Mouse (Mus musculus): ENCODE results near the gene Lyl1.

The Lyl1 gene

DNA sequence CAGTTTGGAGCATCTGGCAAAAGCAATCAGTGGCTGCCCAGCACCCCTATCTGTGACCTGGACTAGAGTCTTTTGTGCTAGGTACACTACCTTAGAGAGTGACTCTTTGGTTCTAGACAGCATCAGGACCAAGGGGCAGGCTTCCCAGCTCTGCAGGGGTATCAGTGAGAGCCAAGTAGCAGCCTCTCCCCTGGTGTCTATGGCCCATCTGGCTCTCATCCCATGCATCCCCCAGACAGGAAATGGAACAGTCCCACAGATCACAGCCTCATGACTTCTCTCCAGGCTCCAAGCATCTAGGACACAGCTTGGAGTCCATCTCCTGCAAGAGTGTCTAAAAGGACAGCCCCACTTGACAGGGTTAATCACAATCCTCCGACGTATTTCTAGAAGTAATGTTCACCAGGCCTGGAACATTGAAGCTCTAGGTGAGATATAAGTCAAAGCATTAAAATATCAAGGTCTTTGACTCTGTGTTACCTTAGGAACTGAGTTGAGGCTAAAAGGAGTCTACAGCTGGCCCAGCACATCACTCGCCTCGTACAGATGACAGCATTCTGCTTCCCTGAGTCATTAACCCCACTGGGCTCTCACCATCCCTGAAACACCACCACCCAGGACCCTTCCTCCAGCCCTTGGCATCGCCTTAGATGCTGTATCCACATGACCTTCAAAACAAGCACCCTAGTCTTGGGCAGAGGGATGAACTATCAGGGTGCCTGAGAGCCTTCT is 17.9 kb downstream of the Lyl1 start:
- DNase-seq (ENCODE audit: low read depth in 1 of 2, low spot score in 2 of 2): no peak

DNA sequence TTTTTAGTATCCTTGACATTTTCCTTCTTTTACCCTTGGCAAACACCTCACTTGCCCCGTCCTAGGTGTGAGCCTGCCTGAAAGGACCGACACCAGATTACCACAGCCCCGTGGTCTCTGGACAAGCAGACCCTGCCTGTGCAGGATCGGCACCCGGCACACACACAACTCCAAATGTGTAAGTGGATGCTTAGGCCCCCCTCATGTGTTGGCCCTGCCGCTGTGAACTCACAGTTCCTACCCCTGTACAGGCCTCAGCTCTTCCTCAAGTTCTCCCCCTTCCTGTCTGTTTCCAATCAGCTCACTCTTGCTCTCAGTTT is 21.2 kb downstream of the Lyl1 start:
- DNase-seq (ENCODE audit: low read depth in 1 of 2, low spot score in 2 of 2): no peak

DNA sequence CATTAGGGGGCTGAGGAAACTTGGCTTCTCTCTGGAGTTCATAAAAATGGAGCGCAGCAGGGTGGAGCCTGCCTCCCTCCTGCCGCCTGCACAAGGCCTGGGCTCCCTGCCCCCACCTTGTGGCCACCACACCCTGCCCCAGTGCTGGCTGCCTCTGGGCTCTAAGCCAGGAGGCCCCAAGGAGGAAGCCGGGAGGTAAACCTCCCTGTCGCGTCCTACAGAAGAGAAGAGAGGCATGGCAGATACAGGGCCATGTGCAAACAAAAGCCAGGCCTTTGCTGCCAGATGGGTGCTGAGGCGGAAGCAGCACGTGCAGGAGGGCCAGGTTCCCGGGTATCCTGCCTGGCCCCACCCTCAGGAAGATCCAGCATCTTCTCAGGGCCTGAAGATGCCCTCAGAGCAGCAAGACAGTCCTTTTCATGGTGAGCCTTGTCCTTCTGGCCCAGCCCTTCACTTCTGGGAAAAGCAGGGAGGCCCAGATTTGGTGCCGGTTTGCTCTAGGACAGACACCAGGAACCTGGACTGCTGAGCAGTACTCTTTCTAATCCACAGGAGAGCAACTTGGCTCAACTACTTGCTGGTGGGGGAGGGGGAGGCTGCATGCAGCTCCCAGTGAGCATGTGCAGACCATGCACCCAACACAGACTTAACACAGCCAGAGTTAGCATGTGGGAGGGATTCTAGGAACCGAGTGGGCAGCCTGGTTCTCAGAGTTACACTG is 21.8 kb downstream of the Lyl1 start, which contains the start of gene G430095P16Rik:
Gene G430095P16Rik, plus strand, starts transcription at position 158 of the 721 bp plus-strand sequence.
- DNase-seq (ENCODE audit: low read depth in 1 of 2, low spot score in 2 of 2): peak in 1 of 2 experiments; percentile 66

DNA sequence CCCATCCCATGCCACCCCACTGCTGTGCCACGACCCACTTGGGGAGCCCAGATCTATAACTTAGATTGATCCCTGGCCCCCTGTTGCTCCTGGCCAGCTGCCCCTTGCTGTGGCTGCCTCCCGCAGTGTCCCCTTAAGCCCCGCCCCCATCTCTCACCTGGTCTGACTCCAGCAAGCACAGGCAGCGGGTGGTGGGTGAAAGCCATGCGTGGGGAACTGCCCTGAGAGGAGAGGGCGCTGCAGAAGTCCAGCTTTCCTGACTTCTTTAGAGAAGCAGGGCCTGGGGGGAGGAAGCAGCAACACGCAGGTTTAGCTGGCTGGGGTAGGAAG is 22.3 kb downstream of the Lyl1 start:
- no peak for DNase-seq (ENCODE audit: low read depth in 1 of 2, low spot score in 2 of 2)

DNA sequence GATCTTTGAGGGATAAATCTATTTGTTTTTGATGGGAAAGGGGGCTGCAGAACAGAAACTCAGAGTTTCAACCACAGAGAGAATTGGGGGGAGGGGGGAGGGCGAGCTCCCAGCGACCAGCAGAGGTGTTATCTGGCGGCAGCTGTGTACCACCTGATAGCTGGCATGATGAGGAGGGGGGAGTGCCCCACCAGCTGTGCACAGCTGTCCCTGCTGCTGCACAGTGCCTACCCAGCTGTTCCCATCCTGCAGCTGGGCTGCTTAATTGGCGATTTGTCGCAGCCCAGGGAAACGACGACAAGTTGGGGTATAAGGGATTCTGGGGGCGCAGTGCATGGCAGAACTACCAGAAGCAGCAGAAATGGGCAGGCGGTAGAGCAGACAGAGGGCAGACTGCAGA is 23.4 kb downstream of the Lyl1 start:
- DNase-seq (ENCODE audit: low read depth in 1 of 2, low spot score in 2 of 2): no peak

DNA sequence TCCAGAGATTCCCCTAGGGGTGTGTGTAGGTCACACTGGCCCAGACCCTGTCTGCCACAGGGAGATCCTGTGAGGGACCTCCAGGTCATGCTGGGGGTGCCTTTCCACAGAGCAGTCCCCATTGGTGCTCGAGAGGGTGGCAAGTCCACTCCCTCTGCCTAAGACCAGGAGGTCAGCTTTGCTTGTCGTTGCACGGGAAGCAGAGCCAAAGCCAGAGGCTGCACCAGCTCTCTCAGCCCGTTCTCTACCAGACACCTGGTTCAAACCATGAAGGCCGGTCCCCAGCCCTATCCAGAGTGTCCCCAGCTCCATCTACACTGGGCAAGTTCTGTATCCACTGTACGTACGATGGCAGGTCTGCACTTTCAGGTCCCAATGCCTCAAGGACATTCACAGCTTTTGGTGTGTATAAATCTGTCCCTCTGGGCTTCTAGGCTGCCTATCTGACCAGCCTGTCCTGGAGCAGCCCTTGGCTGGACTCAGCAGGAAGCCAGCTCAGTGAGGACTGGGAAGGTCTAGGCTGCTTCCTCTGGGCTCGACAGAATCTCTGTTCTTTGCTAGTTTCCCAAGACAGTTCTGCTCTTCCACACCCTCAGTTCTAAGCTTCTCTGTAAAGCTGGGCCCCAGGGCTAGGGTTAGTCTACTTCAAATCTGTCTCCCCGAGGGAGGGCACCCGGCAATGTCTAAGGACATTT is 24.1 kb downstream of the Lyl1 start:
- DNase-seq (ENCODE audit: low read depth in 1 of 2, low spot score in 2 of 2): no peak

DNA sequence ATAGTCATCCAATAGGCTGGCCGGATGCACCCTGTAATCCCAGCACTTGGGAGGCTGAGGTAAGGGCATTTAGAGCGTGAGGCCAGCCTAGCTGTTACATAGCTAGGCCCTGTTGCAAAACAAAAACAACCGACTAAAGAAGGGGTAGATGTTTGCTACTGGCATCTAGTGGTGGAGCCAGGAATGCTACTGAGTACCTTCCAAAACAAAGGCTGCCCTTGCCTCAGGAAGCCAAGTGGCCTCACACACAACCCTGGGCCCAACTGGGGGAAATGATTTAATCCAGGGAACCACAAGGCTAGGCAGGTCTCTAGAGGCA is 24.6 kb downstream of the Lyl1 start:
- DNase-seq (ENCODE audit: low read depth in 1 of 2, low spot score in 2 of 2): peak in 1 of 2 experiments; percentile 26

DNA sequence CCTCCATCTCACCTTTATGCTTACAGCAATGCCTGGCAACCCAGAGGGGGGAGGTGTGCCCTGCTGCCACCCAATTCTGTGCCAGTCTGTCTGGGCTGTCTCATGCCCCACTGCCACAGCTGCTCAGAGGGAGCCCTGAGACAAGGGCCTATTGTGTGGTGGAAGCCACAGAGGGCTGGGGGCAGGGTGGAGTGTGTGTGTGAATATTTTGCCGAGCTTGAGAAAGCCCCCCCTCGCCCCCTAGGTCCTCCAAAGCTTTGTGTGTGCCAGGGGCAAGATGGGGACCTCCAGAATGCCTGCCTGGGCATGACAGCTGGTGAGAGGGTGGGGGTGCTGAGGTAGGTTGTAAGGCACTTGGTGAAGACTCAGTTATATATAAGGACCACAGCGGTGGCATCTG is 27.2 kb downstream of the Lyl1 start:
- no peak for DNase-seq (ENCODE audit: low read depth in 1 of 2, low spot score in 2 of 2)

DNA sequence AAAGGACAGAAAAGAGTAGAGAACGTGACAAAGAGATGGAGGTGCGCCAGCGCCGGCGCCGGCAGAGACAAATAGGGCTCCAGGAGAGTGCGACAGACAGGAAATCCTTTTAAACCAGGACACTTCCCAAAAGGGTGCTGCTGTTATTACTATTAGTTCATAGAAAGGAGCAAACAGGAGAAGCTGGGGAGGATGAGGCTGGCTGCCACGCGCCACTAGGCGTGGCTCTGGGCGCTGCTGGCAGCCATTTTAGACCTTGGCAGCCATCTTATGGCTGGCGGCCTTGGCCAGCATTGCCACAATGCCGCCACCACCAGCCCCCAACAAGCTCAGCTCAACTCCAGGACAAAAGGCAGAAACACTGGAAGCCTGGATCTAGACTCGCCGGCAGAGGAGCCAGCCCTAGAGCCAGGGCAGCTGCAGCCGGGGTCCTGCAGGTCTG is 28.7 kb downstream of the Lyl1 start:
- no peak for DNase-seq (ENCODE audit: low read depth in 1 of 2, low spot score in 2 of 2)

DNA sequence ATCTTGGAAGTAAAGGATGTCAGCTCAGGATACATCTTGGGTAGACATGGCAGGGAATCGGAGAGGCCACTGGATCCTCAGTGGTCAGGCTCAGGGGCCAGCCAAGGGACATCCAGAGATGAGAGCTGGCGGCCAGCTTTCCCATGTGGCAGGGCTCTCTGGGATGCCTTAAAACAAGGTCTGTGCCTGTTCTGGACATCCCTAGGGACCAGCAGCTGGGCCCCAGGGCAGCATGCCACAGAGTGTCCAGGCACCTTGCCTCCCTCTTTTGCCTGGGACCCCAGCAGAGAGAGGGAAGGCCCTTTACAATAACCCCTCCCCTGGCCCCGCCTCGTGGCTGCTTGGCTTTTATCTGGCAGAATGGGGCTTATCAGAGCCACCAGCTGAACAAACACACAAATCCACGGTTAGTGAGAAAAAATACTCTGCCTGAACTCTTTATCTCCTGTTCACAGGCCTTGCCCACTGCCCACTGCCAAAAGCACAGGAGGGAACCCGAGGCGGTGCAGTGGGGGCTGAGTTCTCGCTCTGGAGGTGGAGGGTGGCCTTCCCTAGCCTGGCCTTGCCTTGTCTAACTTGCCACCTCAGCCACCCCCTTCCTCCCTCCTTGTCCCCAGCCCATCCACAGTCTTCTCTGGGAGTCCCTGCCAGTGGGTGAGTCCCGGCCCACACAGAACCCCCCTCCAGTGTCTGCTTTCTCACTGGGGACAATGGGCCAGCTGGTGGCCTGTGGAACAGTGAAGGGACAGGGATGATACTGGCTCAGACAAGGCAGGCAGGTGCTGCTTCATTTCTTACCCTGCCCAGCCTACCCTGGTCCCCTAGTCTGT is 29.5 kb downstream of the Lyl1 start:
- no peak for DNase-seq (ENCODE audit: low read depth in 1 of 2, low spot score in 2 of 2)

DNA sequence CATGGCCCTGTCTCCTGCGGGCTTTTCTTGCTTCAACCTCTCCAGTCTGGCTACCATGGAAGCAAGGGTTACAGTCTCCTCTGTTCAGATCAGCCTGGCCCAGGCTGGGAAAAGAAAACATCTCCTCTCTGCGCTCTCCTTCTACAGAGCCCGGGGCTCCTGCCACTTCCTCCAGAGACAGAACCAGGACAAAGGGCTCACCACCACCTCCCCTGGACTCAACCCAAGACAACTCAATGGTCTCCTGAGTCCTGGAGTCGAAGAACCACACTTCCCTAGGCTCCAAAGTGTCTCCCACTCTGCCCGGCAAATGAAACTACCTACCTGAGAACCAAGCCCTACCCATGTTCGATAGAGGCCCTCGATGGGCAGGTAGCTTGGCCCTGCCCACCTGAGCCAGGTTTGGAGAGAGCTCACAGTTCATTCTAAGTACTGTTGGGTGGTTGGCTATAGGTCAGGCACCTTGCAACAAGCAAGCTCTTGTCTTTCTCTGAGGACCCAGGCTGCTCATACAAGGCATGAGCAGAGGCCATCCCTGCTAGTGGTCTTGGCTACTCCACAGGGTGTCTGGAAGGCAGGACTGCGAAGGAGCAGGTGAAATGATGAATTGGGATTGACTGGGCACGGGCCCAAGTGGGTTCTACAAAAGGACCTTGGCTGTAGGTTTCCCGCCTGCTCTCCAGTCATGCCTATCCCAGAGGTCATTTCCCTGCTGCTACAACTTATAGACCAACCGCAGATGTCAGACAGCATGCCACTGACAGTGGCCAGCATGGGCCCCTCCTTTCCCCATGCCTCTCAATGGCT is 30.3 kb downstream of the Lyl1 start:
- DNase-seq (ENCODE audit: low read depth in 1 of 2, low spot score in 2 of 2): no peak

DNA sequence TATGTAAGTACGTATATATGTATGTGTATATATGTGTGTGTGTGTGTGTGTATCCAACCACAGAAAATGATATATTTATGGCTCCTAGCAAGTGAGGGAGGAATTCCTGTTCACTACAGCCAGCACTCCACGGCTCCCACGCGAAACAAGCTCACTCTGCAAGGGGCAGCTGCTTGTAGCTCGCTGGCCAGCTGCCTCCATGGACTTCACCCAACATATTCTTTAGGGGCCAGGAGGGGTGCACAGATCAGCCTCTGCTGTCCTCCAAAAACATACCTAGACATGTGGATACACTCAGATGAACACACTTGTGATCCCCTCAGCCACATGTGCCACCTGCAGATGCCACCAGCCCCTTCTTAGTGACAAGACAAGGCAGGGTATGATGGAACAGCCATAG is 31.3 kb downstream of the Lyl1 start:
- DNase-seq (ENCODE audit: low read depth in 1 of 2, low spot score in 2 of 2): no peak

DNA sequence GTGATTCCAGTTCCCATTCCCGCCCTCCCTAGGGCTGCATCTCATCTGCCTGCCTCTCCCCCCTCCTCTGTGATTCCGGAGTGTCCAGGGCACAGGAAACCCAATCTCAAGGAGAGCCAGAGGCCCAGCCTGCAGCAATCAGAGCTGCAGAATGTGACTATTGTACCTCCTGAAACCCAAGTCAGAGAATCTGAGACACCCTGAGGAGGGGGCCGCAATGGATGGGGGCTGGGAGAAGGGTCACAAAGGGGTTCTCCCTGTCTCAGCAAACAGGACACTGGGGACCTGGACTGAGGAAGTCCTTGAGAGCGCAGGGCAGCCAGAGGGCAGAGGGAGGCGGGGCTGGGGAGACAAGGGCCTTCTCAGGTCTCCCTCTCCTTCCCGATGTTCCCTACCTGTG is 31.7 kb downstream of the Lyl1 start:
- no peak for DNase-seq (ENCODE audit: low read depth in 1 of 2, low spot score in 2 of 2)

DNA sequence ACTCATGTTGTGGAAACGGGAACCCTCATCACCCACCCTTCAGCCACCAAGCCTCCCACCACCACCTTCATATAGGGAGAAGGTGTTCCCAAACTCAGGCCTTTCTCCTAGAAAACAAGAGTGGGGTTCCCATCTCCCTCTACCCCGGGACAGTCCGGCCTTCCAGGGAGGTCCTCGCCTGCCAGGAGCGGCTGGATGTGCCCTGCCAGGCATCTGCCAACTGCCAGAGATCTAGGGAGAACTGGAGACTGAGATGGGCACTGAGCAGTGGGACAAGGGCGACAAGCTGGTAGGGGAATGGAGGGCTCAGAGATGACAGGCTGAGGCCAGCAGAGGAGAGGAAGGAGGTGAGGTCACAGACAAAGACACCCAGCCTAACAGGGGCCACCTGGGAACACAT is 32.7 kb downstream of the Lyl1 start:
- no peak for DNase-seq (ENCODE audit: low read depth in 1 of 2, low spot score in 2 of 2)

DNA sequence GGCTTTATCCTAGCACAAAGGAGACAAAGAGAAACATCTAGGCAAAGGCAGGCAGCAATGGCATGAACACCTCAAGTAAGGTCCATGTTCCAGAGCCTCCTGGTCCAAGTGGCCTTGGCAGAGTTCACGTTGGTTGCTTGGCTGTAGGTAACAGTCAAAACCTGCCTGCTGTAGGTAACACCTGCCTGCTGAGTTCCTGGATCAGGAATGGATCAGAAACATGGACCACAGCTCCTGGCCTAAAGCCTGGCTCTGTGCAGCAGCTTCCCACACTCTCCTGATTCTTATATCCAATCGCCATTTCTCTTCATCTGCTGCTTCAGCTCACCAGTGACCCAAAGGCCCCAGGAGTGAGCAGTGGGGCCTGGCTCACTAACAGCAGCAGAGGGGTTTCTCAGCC is 33.4 kb downstream of the Lyl1 start:
- DNase-seq (ENCODE audit: low read depth in 1 of 2, low spot score in 2 of 2): no peak

DNA sequence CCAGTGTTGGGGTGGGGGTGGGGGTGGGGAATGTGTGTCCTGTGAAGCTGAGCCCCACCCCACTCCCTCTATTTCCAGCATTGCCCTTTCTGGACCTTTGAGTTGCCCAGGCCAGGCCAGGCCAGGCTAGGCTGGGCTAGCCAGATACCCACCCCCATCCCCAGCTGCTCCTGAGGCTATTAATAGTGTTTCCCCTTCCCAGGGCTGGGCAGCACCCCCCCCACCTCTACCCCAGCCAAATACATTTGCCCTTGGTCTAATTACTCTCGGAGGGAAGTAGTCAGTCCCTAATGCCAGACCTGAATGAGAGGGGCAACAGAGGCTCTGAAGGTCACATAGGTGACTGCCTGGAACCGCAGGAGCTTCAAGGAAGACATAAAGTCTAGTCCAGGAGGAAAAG is 34.3 kb downstream of the Lyl1 start:
- no peak for DNase-seq (ENCODE audit: low read depth in 1 of 2, low spot score in 2 of 2)

DNA sequence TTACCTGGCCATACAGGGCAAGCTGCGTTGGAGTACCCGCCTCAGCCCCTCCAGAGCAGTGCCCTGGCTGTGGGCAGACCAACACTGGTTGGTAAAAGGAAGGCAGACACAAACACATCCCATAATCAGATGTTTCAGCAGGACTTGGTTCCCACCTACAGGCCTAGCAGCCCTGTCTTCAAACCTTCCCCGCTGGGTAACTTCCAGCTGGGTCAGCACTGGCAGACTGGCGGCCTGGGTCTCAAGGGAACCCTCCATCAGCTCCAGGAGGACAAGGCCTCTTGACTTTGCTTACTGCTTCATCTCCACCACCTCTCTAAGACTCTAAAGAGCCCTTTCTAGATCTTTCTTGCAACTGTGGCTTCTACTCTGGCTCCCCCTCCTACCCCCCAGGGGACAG is 35.3 kb downstream of the Lyl1 start:
- DNase-seq (ENCODE audit: low read depth in 1 of 2, low spot score in 2 of 2): no peak

DNA sequence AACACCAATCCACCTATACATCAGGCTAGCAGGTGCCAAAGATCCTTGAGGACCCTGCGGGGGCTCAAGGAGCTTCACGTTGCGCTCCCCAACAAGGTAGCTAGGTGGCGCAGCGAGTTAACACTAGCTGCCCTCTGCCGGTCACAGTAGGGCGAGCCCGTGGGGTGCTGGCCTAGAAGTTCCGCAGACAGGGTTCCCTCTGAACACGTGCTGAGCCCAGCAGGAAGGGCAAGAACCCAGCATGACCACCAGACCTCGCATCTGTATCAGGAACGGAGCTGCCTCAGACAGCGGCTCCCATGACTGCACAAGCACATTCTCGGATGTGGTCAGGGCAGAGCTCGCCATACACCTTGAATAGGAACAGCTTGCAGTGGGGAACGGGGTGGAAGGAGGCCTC is 36.4 kb downstream of the Lyl1 start:
- DNase-seq (ENCODE audit: low read depth in 1 of 2, low spot score in 2 of 2): peak; percentile 45 to 78

DNA sequence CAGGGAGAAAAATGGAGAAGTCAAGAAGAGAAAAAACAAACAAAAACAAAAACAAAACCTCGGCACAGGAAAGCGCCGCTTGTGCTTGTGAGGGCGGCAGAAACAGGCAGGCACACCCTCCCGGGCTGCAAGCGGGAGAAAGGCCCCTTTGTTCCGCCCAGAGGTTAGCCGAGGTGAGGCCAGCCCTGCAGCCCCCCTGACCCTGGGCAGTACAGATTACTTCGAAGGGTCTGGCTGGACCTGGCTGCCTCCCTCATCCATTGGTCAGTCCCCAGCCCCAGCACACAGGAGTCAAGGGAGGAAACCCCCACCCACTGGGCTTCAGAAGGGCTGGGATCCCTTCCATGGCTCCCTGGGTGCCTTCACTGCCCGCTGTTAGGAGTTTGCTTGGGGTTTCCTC is 37.0 kb downstream of the Lyl1 start:
- DNase-seq (ENCODE audit: low read depth in 1 of 2, low spot score in 2 of 2): no peak

DNA sequence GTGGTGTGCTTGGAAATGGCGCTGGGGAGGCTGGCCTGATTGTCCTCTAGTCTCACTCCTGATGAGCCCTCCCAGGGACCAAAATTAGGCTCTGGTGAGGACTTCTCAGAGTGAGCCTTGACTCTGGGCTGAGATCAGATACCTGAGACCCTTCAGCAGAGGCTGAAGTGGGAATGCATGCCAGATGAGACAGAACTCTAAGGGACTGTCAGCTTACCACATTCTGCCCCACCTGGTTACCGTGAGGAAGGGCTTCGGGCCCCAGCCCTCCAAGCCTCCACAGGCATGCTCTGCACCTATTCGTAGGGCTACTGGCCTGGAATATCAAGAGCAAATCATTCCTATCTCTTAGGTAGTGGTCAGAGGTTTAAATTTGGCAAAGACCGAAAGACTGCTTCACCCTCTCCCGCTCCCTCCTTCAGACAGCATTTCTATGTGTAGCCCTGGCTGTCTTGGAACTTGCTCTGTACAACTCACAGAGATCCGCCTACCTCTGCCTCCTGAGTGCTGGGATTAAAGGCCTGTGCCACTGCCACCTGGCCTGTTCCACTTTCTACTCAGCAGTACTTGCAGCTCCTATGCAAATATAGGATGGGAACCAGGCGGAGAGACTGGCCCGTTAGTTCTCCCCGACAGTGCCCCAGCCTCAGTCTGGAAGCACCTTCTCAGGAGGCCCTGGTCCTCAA is 37.6 kb downstream of the Lyl1 start:
- DNase-seq (ENCODE audit: low read depth in 1 of 2, low spot score in 2 of 2): no peak

Data from monocyte, adult 2 months (primary cell).